Mouse (Mus musculus) urinary bladder, postnatal 25 days (tissue): ENCODE results near the gene Hdac4.
A peak's percentile ranks its signal among the peaks of the same experiment; 100 is the strongest.

ENCODE experiments used
- DNase-seq: peaks from one replicate; pipeline ENCODE4 v3.0.0; 2022; ENCODE audit warnings: low spot score

Hdac4 gene

GRCm38 (mm10) chr1:91918257-91918800, 277.2 kb downstream of the Hdac4 start:
- DNase-seq, result no peak

DNA sequence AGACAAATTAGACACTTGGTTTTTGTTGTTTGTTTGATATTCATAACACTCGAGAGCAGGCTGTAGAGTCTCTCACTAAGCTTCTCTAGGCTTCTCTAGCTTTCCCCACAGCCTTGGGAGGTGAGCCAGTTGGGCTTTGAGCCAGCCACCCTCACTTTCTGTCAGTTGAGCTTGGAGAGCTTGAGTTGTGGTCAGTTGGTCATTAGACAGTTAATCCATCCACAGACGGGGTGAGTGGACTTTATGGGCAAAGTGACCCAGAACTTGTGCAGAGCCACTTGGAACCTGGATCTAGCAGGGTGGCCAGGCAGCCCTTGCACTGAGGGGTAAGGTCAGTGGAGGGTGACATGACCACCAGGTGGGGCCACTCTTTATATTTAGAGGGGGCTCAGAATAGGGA, 277.9 kb downstream of the Hdac4 start:
- no peak for DNase-seq

GRCm38 (mm10) chr1:91915961-91916360, 279.5 kb downstream of the Hdac4 start:
- no peak for DNase-seq

GRCm38 (mm10) chr1:91914648-91915047, 280.9 kb downstream of the Hdac4 start:
- DNase-seq, result no peak

DNA sequence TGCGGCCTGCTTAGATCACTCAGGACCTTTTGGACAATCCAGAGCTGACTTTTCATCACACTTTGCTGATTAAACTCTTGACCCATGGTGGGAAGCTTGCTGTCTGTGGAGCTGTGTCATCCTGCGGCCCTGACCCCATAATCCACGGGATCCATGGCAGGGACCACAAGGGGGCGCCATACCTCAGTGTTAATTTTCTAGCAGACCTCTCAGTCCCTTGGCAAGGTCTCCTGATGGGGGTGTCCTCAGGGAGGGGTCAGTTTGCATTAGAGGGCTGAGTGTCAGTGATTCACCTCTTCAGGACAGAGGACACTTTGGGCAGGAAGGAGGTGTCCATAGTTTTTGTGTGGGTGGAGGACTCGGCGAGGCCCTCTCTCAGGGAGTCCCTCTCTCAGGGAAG, 281.6 kb downstream of the Hdac4 start:
- peak; percentile 73 for DNase-seq

- no peak for DNase-seq
These were observed 283.0 kb downstream of the Hdac4 start for GRCm38 (mm10) chr1:91912227-91913119.

DNA sequence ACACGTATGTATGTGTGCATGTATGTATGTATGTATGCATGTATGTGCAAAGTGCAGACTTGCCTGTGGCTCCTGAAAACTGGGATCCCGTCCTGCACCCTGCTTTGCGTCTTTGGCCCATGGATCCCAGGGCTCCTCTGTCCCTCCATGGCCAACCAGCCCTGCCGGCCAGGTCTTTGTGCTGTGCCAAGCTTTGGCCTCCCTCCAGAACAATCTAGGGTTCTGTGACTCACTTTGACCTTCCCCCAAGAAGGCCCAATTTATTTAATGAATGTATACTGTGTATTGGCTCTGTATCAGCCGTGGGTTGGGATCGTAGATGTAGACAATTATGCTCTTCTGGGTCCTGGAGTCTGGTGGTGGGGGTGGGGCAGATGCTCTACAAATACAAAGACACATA, 290.2 kb downstream of the Hdac4 start:
- no peak for DNase-seq

GRCm38 (mm10) chr1:91903241-91903981, 292.1 kb downstream of the Hdac4 start:
- DNase-seq, result no peak

- DNase-seq, result no peak
These were observed 298.4 kb downstream of the Hdac4 start for GRCm38 (mm10) chr1:91897078-91897477.

- DNase-seq, result no peak
These were observed 301.2 kb downstream of the Hdac4 start for GRCm38 (mm10) chr1:91894286-91894685.

DNA sequence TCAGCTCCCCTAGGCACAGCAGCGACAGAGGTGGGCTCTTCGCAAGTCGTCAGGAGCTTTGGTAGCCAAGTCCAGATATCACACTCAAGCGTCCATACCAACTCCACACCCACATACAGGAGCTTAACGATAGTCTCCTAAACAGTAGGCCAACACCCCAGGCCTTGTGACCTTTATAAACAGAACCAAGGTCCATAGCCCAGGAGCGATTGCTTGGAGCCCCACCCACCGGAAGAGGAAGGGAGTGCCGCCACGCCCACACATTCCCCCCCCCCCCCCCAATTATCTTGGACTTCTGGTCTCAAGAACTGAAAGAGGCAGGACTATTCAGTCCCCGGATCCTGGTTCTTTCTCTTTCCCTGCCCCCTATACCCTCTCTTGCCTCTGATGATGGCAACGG, 301.9 kb downstream of the Hdac4 start:
- DNase-seq, result no peak

- DNase-seq, result no peak
These were observed 312.4 kb downstream of the Hdac4 start for GRCm38 (mm10) chr1:91883115-91883514.

DNA sequence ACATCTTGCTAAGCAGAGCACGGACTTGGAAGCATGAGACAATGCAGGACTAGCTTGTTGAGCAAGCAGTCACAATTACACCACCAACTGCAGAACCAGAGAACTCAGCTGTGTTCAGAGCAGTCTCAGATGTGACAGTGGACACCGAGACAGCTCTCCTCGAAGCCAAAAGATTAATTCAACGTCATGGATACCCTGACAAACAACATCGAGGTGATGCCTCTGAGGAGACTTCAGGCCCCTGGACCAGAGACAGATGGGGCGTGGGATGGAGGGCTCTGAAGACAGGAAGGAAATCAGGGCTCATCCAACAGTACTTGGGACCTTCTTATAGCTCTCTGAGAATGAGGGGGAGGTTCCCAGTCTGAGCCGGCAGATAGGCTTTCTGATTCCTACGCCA, 314.6 kb downstream of the Hdac4 start:
- DNase-seq, result no peak

- no peak for DNase-seq
These were observed 315.3 kb downstream of the Hdac4 start for GRCm38 (mm10) chr1:91880156-91880555.
